ENCODE assay signal across 8 mouse cellular contexts in genomic region chr8:84946528-84947240, GRCm38 (mm10). TPM values are rescaled to one million over a fixed set of nuclear protein-coding genes. Genes with fewer than 3 reads are reported as not detected.
A peak's percentile ranks its signal among the peaks of the same experiment; 100 is the strongest.
DNase-seq lines count a peak whose midpoint lies in the region; ATAC-seq and TF ChIP-seq lines count a peak whose summit lies in the region.

Gene Rtbdn, plus strand, starts transcription at chr8:84946991.

- H3K9me3 ChIP-seq in lung, embryonic 16.5 days (ENCODE audit: control insufficient read depth, low read length): no peaks in the 10 kb centered on the region
- no peaks in the 10 kb centered on the region for H3K9me3 ChIP-seq in intestine, embryonic 16.5 days (ENCODE audit: control insufficient read depth, low read length)
- no peaks in the 10 kb centered on the region for H3K9me3 ChIP-seq in neural tube, embryonic 13.5 days

- peaks cover 48% of the 10 kb centered on the region for H3K27me3 ChIP-seq in lung, embryonic 16.5 days (ENCODE audit: control insufficient read depth, insufficient read depth, low read depth, low read length)
- peaks cover 52% of the 10 kb centered on the region for H3K27me3 ChIP-seq in intestine, embryonic 16.5 days (replicated peaks; ENCODE audit: control insufficient read depth, insufficient read depth, low read length)
- peaks cover 80% of the 10 kb centered on the region for H3K27me3 ChIP-seq in neural tube, embryonic 13.5 days

- peak within 1 kb of the TSS; percentile 82 for H3K4me2 ChIP-seq in lung, embryonic 16.5 days (ENCODE audit: low read depth, low read length)
- H3K4me2 ChIP-seq in intestine, embryonic 16.5 days (ENCODE audit: low read depth, low read length): peak within 1 kb of the TSS; percentile 73
- H3K4me2 ChIP-seq in neural tube, embryonic 13.5 days: peak within 1 kb of the TSS; percentile 67

- no peak for TF ChIP-seq POLR2A in lung, adult 2 months (IDR thresholded peaks at IDR 0.05; ENCODE audit: borderline replicate concordance, extremely low read depth, low read depth, low read length)

- peaks cover 10% of the 10 kb centered on the region; the same call in 1 of the 2 replicates for H3K4me1 ChIP-seq in lung, embryonic 16.5 days (replicated peaks; ENCODE audit: control insufficient read depth, insufficient read depth, low read length)
- no peaks in the 10 kb centered on the region; the same call in 1 of the 2 replicates for H3K4me1 ChIP-seq in lung, adult 2 months (ENCODE audit: control insufficient read depth, insufficient read depth, low read length)
- peaks cover 13% of the 10 kb centered on the region for H3K4me1 ChIP-seq in intestine, embryonic 16.5 days (ENCODE audit: control insufficient read depth, insufficient read depth, low read length)
- peaks cover 37% of the 10 kb centered on the region for H3K4me1 ChIP-seq in neural tube, embryonic 13.5 days (replicated peaks)

- DNase-seq in lung, adult 2 months: no peak
- peak; percentile 72 to 75 for DNase-seq in cerebellum, postnatal 36 days
- DNase-seq in frontal cortex, postnatal 14 days (ENCODE audit: low spot score in 2 of 2): no peak
- no peak for DNase-seq in thymus, postnatal 14 days
- no peak for DNase-seq in gastrocnemius, postnatal 10 days

- WGBS in lung, embryonic 16.5 days: 12% methylated on average over 17 of the region's 17 CpGs
- WGBS in lung, adult 2 months: 10% methylated on average over 17 of the region's 17 CpGs
- WGBS in intestine, embryonic 16.5 days: 12% methylated on average over 17 of the region's 17 CpGs
- WGBS in neural tube, embryonic 13.5 days: 7% methylated on average over 17 of the region's 17 CpGs

- no peak within 1 kb of the TSS for H3K27ac ChIP-seq in lung, embryonic 16.5 days (ENCODE audit: low read length)
- no peak within 1 kb of the TSS for H3K27ac ChIP-seq in intestine, embryonic 16.5 days (ENCODE audit: low read length)
- H3K27ac ChIP-seq in neural tube, embryonic 13.5 days (replicated peaks): peak within 1 kb of the TSS; percentile 73

- peak within 1 kb of the TSS; percentile 49 for H3K4me3 ChIP-seq in lung, embryonic 16.5 days (ENCODE audit: low read length)
- no peak within 1 kb of the TSS for H3K4me3 ChIP-seq in lung, adult 2 months (replicated peaks; ENCODE audit: extremely low read depth, low read depth, low read length)
- H3K4me3 ChIP-seq in intestine, embryonic 16.5 days (ENCODE audit: low read length): peak within 1 kb of the TSS; percentile 43
- H3K4me3 ChIP-seq in neural tube, embryonic 13.5 days: peak within 1 kb of the TSS; percentile 56

- H3K9ac ChIP-seq in lung, embryonic 16.5 days (ENCODE audit: low read length): no peak within 1 kb of the TSS
- H3K9ac ChIP-seq in intestine, embryonic 16.5 days (ENCODE audit: low read depth, low read length): no peak within 1 kb of the TSS; the same call in 1 of the 2 replicates
- peak within 1 kb of the TSS; percentile 73 for H3K9ac ChIP-seq in neural tube, embryonic 13.5 days

- H3K36me3 ChIP-seq in lung, embryonic 16.5 days (ENCODE audit: control insufficient read depth, insufficient read depth, low read length): no peaks in the 10 kb centered on the region
- no peaks in the 10 kb centered on the region for H3K36me3 ChIP-seq in intestine, embryonic 16.5 days (ENCODE audit: control insufficient read depth, insufficient read depth, low read length)
- no peaks in the 10 kb centered on the region for H3K36me3 ChIP-seq in neural tube, embryonic 13.5 days

- peak; percentile 31; the same call in 1 of the 2 replicates for ATAC-seq in lung, embryonic 16.5 days (ENCODE audit: low read depth)
- 0 out of 2 replicates have a peak, but pooled peaks have one; percentile 13 for ATAC-seq in intestine, embryonic 16.5 days
- ATAC-seq in neural tube, embryonic 13.5 days (ENCODE audit: low read depth): peak; percentile 28; the same call in 1 of the 2 replicates

- no peak for TF ChIP-seq CTCF in lung, adult 2 months (IDR thresholded peaks at IDR 0.05; ENCODE audit: insufficient read depth, low read length)

RNA-seq across cellular contexts. Expression of gene Rtbdn, which starts in this region (rescaled TPM):
- 0.23 and 0.29 TPM in 2 replicates for polyA plus RNA-seq in lung, embryonic 16.5 days (2015; fragmentation: Nextera tagmentation; extraction: Ambion mirVana)
- not detected in 2 replicates for polyA plus RNA-seq in lung, adult 2 months (2012; rRNA removed)
- polyA plus RNA-seq in intestine, embryonic 16.5 days (2015; fragmentation: Nextera tagmentation; extraction: Ambion mirVana): 0.18 and 0.24 TPM in 2 replicates
- polyA plus RNA-seq in neural tube, embryonic 13.5 days (2015; fragmentation: Nextera tagmentation; extraction: Ambion mirVana): 1.4 and 1.6 TPM in 2 replicates
- total RNA-seq in gastrocnemius, postnatal 10 days (2021): not detected

Comparison
In these comparisons a context has a peak if more than half of its experiments do, and no peak if none do; other contexts are left out.
1. Peak in ATAC-seq, H3K4me3 ChIP-seq and H3K4me2 ChIP-seq in lung, embryonic 16.5 days; RNA of the gene not detected or under 1 TPM.
2. Peak in ATAC-seq, H3K4me3 ChIP-seq and H3K4me2 ChIP-seq in intestine, embryonic 16.5 days; RNA of the gene not detected or under 1 TPM.
3. DNase-seq: peak in cerebellum, postnatal 36 days (2 of 2); none in lung, adult 2 months (single experiment), frontal cortex, postnatal 14 days (0 of 2), thymus, postnatal 14 days (single experiment) and gastrocnemius, postnatal 10 days (single experiment).
4. Peak in every context shown above with its lines, with median percentiles within 50 percentile points of each other: ATAC-seq and H3K4me2 ChIP-seq.